Mouse (Mus musculus) ZHBTc4 (cell line): ENCODE data around the gene Ephb1.
A peak's percentile ranks its signal among the peaks of the same experiment; 100 is the strongest.

Source experiments
- DNase-seq: peaks from one replicate; pipeline ENCODE4 v3.0.0-alpha.2; 2011; ENCODE audit warnings: low read depth, low spot score

Ephb1 gene

DNA sequence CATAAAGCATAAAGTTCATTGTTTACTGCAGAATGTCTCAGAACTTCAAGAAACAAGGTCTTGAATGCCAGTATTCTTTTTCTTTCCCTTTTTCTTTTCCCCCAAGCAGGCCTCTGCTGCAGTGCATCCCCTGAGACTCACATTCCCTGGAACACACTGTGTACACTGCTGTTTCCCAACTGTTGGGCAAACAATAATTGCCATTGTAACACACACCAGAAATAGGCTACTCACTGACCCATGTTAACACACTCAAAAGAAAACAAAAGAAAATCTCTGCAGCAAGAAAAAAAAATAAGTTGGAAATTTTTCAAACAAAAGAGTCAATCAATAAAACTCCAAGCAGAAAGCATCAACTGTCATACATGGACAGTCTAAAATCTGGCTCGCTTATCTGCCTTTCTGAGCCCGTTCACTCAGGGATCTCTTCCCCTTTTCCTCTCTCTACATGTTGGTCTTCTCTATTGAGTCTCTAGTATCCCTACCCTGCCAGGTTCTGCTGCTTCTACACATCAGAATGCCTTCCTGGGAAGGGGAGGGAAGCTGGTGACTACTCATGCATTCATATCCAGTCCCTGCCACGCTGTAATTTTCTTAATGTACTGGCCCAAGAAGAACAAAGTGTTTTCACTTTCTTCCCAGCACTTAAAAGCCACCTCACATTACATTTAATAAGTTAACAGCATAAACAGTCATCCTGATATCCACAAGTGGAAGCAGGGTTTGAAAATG, 285.2 kb downstream of the Ephb1 start:
- no peak for DNase-seq

DNA sequence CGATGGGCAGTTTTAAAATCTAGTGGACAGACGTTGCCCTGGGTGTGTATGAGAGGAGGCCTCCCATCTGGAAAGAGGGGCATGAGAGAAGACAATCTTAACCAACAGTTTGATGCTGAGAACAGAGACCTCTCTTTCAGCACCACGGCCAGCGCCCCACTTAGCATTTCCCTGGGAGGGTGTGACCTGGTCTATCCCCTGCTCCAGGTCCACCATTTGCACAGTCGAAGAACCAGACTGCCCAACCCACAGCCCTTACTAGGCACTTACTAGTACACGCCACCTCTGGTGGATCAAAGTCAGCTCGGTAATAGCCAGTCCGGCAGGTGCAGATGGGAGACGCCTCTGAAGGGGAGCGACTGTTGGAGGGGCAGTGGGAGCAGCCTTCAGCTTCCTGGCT, 287.9 kb downstream of the Ephb1 start:
- peak; percentile 52 for DNase-seq

DNA sequence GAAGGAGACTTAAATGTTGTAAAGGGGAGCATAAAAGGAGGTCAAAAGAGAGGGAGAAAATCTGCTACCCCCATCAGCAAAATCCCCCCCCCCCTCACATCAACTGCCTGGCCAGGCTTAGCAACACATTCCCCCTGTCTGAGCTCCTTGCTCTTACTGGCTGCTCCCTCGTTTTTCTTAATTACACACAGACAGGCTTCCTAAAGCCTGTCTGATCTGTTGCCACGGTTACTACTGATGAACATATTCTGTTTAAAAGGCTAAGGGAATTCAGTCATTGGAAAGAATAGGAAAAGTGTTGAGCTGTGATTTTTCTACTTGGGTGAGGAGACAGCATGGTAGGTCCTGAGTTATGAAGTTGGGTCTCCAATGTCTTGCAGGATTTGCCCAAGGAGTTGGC, 308.6 kb downstream of the Ephb1 start:
- no peak for DNase-seq

DNA sequence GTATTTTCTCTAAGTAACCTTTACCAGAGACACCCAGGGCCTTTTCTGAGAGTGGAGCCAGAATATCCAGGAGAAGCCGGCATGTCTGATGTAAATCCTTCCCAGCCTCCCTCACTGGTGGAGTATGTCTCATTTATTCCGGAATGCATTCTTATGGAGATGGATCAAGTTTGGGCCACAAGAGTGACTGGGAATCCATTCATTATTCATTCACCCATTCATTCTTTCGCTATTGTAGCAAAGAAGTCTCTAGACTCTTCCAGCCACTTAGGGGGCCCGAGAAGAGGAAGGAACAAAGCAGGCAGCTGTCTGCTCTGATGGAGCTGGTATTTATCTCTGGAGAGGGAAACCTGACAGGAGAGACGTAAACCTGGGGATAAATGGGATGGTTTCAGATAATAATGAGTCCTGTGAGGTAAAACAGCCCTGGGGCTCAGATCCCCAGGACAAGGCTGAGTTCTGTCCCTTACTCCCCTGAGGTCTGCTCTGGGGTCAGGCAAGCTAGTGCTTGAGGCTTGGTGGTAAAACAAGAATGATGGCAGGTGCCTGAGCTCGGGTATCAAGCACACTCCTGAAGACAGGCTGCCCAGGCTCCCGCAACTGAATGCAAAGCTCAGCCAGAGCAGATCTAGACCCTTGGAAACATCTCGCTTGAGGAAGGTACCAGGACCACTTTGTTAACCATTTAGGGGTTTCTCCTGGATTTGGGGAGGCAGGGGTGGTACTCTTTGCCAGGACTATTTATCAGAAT, 309.2 kb downstream of the Ephb1 start:
- peak; percentile 18 for DNase-seq

DNA sequence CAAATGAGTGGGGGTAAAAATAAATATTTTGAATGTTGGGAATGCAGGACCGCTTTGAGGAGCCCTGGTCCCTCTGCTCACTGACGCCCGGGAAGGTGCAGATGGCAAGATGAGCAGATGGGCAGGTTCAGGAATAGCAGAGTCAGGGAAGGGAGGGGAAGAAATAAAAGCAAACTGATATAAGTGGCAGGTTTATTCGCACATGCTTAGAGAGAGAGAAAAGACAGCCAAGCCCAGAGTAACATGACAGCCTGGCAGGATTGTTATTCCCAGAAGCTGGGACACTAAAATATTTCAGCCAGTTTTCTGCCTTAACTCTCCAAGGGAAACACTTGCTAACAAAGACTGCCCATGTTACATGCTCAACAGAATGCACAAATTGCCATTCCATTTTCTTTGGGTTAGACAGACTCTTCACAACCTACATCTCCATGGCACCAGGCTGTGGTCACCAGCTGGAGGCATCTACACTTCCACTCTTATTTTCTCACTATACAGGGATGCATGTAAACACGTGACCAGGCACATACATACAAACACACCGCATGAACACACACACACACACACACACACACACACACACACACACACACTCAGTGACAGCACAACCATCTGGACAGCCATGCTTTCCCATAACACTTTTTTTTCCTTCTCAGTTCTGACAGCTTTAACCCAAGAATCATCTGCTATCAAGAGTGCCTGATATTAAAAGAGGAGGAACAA, 315.3 kb downstream of the Ephb1 start:
- no peak for DNase-seq

DNA sequence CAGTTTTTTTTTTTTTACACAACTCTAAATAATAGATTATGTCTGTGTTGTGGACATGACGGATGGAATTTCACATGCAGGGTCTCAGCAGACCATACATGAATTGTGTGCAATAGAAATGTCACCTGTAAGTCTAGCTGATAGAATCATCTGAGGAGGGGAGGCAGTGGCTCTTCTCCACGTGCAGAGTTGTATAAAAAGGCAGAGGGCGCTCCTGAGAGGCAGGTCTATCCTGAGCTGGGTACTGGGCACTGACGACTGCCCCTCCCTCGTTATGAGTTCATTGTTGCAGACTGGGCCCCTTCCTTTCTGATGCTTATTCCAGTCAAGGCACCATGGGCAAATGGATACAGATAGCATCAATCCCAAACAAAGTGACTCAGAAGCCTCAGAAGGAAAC, 318.4 kb downstream of the Ephb1 start:
- no peak for DNase-seq

DNA sequence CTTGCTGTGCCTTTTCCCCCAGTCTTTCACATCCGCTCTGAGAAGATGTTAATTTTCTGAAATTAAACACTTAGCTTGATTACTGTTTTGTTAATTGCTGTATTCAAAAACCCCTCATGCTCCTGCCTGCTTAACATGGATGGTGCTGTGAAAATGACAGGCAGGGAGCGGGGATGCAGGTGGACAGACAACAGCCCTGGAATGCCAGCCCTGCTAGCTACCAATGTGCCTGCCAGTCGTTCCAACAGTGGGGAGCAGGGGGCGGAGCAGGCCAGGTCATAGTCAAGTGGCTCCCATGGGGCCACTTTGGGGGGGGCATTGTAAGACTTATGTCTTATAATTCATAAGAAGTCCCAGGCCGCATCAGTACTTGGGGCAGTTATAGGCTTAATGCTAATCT, 321.3 kb downstream of the Ephb1 start:
- no peak for DNase-seq

DNA sequence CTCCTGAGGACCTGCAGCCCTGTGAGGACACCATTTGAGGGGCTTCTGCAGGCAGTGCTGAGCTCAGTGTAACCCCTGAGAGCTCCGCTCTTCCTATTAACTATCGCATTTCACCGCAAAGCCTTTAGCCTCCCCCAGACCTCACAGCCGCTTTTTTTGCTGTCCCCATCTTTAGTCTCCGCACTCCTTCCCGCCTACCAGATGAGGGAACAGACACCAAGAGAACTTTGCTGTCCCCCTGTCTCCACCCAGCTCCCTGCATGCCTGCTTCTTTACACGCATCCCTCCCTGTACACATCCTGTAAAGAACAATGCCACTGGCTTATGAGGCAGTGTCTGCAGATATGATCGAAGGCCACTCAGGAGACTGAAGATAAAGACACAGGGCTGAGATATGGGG, 322.1 kb downstream of the Ephb1 start:
- no peak for DNase-seq

DNA sequence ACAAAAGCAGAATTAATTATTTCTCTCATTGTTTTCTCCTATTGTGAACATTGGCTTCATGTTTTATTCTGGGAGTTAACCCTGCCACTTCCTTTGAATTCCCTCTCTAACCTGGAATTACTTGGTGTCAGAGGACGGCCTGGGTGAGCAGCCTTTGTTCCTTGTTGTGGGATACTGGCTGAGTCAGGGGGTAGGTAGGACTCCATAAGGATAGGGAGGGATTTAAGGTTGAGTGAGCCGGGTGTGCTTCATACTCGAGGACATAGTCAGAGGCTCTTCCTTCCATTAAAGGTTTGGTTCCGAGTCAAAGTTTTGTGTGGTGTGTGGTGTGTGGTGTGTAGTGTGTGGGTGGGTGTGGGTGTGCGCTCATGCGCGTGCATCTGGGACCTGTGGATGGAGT, 324.8 kb downstream of the Ephb1 start:
- no peak for DNase-seq

DNA sequence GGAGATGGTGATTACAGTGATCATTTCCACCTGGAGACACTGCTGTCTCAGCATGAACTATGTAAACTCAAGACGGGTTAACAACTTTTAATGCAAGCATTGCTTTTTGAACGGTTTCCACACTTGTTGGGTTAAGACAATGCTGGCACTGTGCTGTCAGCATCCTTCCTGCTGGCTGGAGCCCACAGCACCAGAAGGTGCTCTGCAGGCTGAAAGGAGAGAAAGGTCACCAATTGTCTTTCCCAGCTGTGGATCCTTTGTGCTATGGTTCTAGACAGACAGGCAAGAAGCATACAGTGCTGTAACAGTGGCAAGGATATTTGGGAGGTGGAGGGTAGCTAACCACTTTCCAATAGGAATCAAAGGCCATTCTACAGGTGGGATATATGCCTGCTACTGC, 328.4 kb downstream of the Ephb1 start:
- no peak for DNase-seq

DNA sequence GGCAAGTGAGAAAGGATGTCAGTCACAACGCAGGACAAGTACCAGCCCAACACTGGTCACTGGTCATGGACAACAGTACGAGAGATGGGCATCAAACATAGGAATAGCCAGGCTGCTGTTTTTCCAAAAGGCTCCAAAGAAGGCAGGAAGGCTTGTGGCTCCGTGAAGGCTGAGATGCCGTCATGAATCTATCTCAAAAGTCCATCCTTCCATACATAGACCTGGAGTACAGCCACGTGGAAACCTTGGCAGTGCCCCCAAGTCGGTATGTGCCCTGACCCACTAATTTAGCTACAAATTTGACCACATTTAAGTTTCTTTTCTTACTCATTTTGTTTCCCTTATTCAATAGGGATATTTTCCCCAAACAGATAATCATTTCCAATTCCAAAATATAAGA, 329.4 kb downstream of the Ephb1 start:
- no peak for DNase-seq

DNA sequence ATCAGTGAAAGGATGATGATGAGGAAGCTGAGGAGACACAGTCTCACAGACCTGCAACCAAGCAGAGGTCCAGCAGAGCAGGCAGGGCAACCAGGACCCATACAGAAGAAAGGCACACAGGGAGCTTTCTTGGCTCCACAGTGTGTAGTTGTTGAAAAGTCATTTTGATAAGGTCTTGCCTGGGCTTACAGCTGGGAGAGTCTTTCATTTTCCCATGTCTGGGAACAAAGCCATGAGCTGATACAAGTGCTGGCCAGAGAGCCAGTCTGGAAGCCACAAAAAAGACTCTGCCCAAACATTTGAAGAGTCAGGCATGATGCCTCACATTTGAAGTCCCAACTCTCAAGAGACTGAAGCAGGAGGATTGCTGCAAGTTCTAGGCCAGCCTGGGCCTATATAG, 339.0 kb downstream of the Ephb1 start:
- no peak for DNase-seq

DNA sequence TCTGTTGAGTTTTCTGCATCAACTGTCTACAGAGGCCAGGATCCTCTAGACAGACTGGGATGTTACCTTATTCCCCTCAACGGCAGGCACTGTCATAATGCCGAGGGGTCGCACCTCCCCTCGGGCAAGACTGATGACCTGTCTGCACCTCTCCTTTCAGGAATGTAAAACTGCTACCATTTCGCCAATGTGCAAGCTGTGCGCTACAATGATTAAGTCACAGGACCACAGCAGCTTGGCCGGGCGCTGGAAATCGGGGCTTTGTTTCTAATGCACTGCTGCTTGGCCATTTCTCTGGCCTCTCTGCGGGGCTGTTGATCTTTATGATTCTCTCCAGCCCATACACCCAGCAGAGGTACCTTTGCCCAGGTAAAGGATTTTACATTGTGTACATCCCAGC, 346.8 kb downstream of the Ephb1 start:
- no peak for DNase-seq

DNA sequence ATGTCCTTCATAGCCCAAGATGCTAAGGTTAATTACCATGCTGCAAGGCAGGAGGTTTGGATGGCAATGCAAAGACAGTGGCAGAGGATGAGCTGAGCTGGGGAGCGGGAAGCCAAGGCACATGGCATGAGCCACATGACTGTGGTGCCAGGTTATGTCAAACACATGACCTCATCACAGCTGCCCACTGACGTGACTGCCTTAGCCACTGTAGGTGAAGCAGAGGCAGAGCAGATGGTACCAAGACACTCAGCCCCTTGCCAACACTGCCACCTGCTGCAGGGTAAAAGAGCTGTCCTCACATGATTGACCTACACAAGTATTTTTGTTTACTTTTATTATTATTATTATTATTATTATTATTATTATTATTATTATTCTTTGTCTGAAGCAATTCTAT, 348.0 kb downstream of the Ephb1 start:
- DNase-seq = no peak

DNA sequence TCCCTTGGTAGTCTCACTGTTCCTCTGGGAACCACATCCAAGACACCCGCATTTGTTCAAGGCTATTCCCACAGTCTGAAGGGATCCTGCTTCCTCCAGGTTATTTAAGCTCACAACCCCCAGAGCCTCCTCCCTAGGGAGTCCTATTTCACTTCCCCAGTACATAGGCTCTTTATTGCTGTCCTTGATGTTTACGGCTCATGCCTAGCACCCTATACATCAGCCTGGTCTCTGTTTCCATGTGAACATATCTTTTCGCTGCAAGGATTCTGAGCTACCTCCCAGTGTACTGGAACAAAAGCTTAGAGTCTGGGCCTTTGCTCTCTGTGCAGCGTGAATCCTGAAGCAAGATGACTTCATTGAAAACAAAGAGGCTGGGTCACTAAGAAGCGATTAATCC, 351.6 kb downstream of the Ephb1 start:
- no peak for DNase-seq

DNA sequence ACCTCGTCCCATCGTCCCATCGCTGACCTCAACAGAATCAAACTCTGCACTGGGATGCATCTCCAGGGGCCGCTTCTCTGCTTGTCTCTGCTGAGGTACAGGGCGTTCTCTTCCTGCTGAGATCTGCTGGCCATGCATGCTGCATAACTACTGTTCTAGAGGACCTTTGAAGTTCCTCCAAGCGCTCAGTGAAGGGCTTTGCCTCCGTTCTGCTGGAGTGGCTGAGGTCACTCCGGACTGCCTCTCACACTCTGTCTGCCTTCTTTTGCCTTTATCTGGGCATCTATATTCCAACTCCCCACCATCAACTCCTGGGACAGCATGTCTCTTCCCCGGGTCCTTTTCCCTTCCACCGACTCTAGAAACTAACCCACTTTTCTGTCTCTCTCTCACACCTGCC, 352.3 kb downstream of the Ephb1 start:
- no peak for DNase-seq

DNA sequence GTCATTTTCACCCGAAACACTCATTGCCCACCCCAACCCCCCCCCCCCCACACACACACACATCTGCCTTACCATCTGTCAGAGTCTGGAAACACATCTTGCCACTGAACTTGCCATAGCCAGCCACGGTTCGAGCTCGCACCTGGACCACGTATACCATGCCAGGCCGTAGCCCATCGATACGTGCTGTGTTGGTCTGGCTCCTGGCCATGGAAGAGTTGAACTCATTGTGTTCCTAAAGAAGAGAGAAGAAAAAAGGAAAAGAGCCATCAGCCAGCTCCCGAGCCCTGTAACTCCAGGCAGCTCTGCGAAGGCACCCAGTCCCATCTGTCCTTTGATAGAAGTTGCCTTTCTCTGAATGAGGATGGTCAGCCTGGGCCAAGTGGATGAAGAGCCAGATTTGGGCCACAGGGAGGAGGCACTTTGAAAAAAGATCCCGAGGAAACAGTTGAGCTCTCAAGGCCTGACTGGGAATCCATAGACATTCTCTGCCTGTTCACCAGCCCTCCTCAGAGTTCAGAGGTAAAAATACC, 352.8 kb downstream of the Ephb1 start:
- no peak for DNase-seq

DNA sequence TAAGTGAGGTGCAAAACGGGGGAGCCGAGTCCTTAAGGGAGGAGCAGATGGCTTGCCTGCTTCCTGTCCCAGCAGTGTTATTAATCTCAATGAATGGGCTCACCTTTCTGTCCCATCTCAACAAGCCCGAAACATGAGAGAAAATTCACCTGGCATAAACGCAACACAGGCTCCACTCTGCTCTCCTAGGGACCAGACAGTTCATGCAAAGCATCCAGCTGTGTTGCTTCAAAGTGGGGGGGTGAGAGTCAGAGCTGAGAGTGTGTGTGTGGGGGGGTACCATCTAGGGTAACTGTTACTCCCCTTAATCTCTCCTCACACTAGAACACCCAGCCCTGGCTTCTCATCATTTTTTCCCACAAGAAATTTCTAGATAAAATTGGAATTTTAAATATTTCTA, 354.8 kb downstream of the Ephb1 start:
- no peak for DNase-seq

DNA sequence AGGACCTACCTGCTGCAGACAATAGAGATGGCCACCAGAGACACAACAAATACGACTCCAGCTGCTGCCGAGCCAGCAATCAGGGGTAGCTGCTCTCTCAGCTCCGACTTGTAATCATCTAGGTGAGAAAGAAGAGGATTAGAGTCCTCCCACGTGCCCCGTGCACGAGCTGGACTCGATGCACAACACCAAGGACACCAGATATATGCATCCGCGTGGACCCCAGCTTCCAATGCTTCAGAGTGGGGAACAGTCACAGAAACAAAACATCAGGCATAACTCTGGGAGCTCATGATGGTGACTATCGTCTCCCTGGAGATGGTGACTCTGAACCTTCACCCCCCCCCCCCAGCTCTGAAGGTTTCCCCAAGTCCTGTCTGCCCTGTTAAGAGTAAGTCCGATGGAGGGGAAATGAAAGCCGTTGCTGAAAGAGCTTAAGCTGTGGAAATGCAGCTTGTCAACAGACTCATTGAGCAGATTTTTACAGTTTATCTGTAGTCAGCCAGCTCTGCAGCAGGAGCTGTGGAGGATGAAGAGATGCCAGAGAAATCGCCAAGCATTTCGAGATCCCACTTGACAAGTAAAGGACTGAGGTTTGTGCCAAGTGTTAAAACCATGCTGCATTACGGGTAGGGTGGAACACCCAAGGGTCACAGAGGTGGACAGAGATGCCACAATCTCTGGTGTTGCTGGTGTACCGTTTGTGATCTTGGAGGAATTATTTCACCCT, 357.6 kb downstream of the Ephb1 start:
- DNase-seq = no peak

DNA sequence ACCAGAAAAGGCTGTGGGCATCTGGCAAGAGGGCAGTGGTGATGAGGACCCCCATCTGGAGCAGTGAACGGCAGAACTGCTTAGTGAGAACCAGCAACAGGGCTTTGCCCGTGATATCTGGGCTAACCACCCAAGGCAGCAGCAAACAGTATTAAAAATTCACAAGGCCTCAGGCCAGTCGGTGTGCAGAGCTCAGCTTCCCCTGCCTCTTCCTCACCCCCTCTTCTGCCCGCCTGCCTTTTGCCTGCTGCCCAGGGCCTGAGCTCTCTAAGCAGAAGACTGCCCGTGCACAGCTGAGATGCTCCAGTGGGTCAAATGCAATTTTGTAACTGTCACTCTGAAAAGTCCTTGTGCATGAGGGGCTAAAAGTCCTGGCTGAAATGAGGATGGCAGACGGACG, 358.3 kb downstream of the Ephb1 start:
- DNase-seq = no peak

DNA sequence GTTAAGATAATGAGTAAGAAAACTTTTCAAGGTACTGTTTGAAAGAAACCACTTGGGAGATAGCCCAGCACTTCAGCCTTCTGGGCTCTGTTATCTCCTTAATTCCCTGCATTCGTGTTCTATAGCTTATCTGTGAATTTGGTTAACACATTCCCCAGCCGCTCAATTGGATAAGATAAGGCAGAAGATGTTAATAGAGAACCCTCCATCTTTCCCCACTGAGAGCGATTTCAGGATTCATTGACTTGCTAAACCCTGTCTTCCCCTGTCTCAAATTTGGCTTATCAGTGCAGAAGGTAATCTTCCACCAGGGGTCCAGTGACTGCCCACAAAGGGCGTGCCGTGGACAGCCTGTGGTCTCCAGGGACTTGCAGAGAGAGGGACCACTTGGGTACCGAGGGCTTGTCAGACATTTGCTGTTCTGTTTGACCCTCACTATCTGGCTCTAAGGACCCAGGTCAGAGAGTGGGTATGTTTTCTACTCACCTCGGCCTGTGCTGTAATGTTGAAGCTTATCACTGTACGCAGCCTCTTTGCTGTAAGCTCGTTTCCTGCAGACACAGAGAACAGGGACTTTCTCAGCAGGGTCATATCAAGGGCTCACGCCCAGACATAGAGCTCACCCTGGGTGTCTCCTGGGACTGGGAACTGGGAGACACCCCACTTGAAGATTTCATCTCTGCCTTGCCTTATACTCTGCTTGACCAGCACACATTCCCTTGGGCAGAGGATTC, 358.9 kb downstream of the Ephb1 start:
- no peak for DNase-seq
